Mouse (Mus musculus): ENCODE data around the gene Gne. TPM values are rescaled to one million over a fixed set of nuclear protein-coding genes. Genes with fewer than 3 reads are reported as not detected.
A peak's percentile ranks its signal among the peaks of the same experiment; 100 is the strongest.

The Gne gene
- polyA plus RNA-seq, 1 experiment = 15.1 TPM

DNA sequence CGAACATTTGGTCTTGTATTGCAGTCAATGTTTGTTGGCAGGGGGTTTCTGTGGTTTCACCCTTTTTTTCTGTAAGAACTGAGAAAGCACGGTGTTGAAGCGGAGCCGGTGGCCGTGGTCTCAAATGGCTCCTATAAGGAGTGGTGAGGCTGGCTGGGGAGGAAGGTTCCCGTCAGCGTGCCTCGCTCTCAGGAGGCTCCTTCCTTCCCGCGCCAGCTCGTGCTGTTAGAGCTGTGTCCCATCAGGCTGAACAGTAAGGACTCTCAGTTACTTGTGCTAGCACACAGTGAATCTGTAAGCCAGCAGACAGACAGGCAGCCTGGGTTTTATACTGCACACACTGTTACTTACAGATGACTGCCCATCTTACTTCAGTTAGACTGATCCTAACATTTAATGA, 61.2 kb downstream of the Gne start:
- H3K36me3 ChIP-seq (ENCODE audit: control insufficient read depth, insufficient read depth) = peaks cover 99% of the 10 kb centered on the region
- H3K4me3 ChIP-seq (ENCODE audit: insufficient read depth, poor library complexity, severe bottlenecking) = no peak overlapping the region

DNA sequence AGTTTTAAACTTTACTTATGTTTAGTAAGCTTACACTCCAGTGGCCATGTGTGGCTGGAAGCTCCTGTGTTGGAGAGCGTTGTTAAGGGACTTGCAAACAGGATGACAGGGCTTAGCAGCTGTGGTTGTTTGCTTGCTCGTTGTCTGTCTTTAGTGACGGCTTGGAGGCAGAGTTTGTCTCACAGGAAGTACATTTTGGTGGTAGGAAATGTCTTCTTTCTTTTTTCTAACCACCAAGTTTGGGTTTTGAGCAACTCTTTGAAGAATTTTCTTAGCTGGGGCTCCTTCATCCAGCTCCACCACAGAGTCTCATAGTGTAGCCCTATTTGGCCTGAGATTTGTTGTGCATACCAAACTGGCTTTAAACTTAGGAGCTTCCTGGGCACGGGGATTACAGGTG, 61.7 kb downstream of the Gne start:
- no peak overlapping the region for H3K4me3 ChIP-seq (ENCODE audit: insufficient read depth, poor library complexity, severe bottlenecking)
- peaks cover 31% of the 10 kb centered on the region for H3K79me3 ChIP-seq (ENCODE audit: low read depth)
- no peak for TF ChIP-seq CEBPB (IDR thresholded peaks at IDR 0.05; ENCODE audit: low read depth)
- TF ChIP-seq FOSL1 (IDR thresholded peaks at IDR 0.05; ENCODE audit: insufficient read depth, low read length, poor library complexity, severe bottlenecking) = no peak
- TF ChIP-seq MAX (IDR thresholded peaks at IDR 0.05) = no peak
- TF ChIP-seq USF1 (IDR thresholded peaks at IDR 0.05; ENCODE audit: low read depth) = no peak
- TF ChIP-seq CTCF (IDR thresholded peaks at IDR 0.05; ENCODE audit: control insufficient read depth, insufficient read depth, insufficient read length) = no peak
- TF ChIP-seq MYOG (IDR thresholded peaks at IDR 0.05; ENCODE audit: control insufficient read depth, extremely low read depth, insufficient read length) = no peak
- H3K27me3 ChIP-seq (ENCODE audit: control insufficient read depth, insufficient read depth, insufficient read length) = no peaks in the 10 kb centered on the region
- peaks cover 67% of the 10 kb centered on the region for H3K79me2 ChIP-seq (ENCODE audit: control insufficient read depth, insufficient read depth)
- peaks cover 100% of the 10 kb centered on the region for H3K36me3 ChIP-seq (ENCODE audit: control insufficient read depth, insufficient read depth)
- H3ac ChIP-seq (ENCODE audit: control insufficient read depth, insufficient read length, low read depth) = no peak overlapping the region

More for the DNA sequence above, 61.2 kb downstream of the Gne start:
- Histone ChIP-seq H3K79me3 (ENCODE audit: low read depth) (peaks cover 27% of the 10 kb centered on the region), H3K27me3 (ENCODE audit: control insufficient read depth, insufficient read depth, insufficient read length) (no peaks in the 10 kb centered on the region), H3ac (ENCODE audit: control insufficient read depth, insufficient read length, low read depth) (no peak overlapping the region), H3K79me2 (ENCODE audit: control insufficient read depth, insufficient read depth) (peaks cover 62% of the 10 kb centered on the region)
- TF ChIP-seq MYOG (IDR thresholded peaks at IDR 0.05; ENCODE audit: control insufficient read depth, extremely low read depth, insufficient read length) (no peak), CEBPB (IDR thresholded peaks at IDR 0.05; ENCODE audit: low read depth) (no peak), MAX (IDR thresholded peaks at IDR 0.05) (no peak), FOSL1 (IDR thresholded peaks at IDR 0.05; ENCODE audit: insufficient read depth, low read length, poor library complexity, severe bottlenecking) (no peak), CTCF (IDR thresholded peaks at IDR 0.05; ENCODE audit: control insufficient read depth, insufficient read depth, insufficient read length) (no peak), USF1 (IDR thresholded peaks at IDR 0.05; ENCODE audit: low read depth) (no peak), MYOD1 (IDR thresholded peaks at IDR 0.05; ENCODE audit: control insufficient read depth, insufficient read length, low read depth) (no peak)

DNA sequence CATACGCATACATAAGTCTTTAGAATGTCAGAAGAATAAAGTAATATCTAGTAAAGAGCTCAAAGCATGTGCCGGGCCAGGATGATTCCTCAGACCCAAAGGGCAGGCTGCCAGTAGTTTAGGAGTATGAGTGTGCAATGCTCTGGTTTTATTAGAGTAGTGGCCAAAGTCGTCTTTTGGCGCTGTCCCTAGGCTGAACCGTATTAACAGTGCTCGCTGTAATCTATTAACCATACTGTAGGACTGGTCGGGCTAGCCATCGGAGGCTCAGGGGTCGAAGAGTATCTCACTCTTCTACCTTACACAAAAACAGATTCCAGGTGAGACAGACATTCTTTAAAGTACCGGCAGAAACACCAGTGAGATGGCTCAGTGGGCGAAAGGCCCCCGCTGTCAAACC, 67.2 kb downstream of the Gne start:
- H3K4me3 ChIP-seq (ENCODE audit: insufficient read depth, poor library complexity, severe bottlenecking) = no peak overlapping the region
- TF ChIP-seq CTCF (IDR thresholded peaks at IDR 0.05; ENCODE audit: control insufficient read depth, insufficient read depth, insufficient read length) (no peak), MYOD1 (IDR thresholded peaks at IDR 0.05; ENCODE audit: control insufficient read depth, insufficient read length, low read depth) (no peak), FOSL1 (IDR thresholded peaks at IDR 0.05; ENCODE audit: insufficient read depth, low read length, poor library complexity, severe bottlenecking) (no peak), USF1 (IDR thresholded peaks at IDR 0.05; ENCODE audit: low read depth) (no peak), MAX (IDR thresholded peaks at IDR 0.05) (no peak), CEBPB (IDR thresholded peaks at IDR 0.05; ENCODE audit: low read depth) (no peak), MYOG (IDR thresholded peaks at IDR 0.05; ENCODE audit: control insufficient read depth, extremely low read depth, insufficient read length) (no peak)
- peaks cover 100% of the 10 kb centered on the region for H3K79me2 ChIP-seq (ENCODE audit: control insufficient read depth, insufficient read depth)
- peaks cover 57% of the 10 kb centered on the region for H3K36me3 ChIP-seq (ENCODE audit: control insufficient read depth, insufficient read depth)
- no peak overlapping the region for H3ac ChIP-seq (ENCODE audit: control insufficient read depth, insufficient read length, low read depth)
- H3K27me3 ChIP-seq (ENCODE audit: control insufficient read depth, insufficient read depth, insufficient read length) = no peaks in the 10 kb centered on the region
- H3K79me3 ChIP-seq (ENCODE audit: low read depth) = peaks cover 72% of the 10 kb centered on the region

DNA sequence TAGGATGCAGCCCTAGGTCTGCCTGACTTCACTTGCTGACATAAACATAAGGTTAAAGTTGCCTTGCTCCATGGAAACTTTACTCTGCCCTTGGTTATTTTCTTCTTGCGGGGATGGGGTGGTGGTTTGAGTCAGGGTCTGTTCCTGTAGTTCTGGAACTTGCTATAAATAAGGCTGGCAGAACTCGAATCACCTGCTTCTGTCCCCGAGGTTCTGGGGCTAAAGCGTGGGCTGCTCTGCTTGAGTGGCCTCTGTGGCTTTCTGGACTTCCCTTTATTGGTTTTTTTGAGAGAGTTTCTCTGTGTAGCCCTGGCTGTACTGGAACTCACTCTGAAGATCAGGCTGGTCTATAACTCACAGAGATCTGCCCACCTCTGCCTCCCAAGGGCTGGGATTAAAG, 67.9 kb downstream of the Gne start:
- Histone ChIP-seq H3K79me3 (ENCODE audit: low read depth) (peaks cover 70% of the 10 kb centered on the region), H3K36me3 (ENCODE audit: control insufficient read depth, insufficient read depth) (peaks cover 50% of the 10 kb centered on the region), H3K79me2 (ENCODE audit: control insufficient read depth, insufficient read depth) (peaks cover 94% of the 10 kb centered on the region), H3K4me3 (ENCODE audit: insufficient read depth, poor library complexity, severe bottlenecking) (no peak overlapping the region), H3K27me3 (ENCODE audit: control insufficient read depth, insufficient read depth, insufficient read length) (no peaks in the 10 kb centered on the region), H3ac (ENCODE audit: control insufficient read depth, insufficient read length, low read depth) (no peak overlapping the region)
- TF ChIP-seq CTCF (IDR thresholded peaks at IDR 0.05; ENCODE audit: control insufficient read depth, insufficient read depth, insufficient read length) (no peak), MYOG (IDR thresholded peaks at IDR 0.05; ENCODE audit: control insufficient read depth, extremely low read depth, insufficient read length) (no peak), MYOD1 (IDR thresholded peaks at IDR 0.05; ENCODE audit: control insufficient read depth, insufficient read length, low read depth) (no peak), FOSL1 (IDR thresholded peaks at IDR 0.05; ENCODE audit: insufficient read depth, low read length, poor library complexity, severe bottlenecking) (no peak)

DNA sequence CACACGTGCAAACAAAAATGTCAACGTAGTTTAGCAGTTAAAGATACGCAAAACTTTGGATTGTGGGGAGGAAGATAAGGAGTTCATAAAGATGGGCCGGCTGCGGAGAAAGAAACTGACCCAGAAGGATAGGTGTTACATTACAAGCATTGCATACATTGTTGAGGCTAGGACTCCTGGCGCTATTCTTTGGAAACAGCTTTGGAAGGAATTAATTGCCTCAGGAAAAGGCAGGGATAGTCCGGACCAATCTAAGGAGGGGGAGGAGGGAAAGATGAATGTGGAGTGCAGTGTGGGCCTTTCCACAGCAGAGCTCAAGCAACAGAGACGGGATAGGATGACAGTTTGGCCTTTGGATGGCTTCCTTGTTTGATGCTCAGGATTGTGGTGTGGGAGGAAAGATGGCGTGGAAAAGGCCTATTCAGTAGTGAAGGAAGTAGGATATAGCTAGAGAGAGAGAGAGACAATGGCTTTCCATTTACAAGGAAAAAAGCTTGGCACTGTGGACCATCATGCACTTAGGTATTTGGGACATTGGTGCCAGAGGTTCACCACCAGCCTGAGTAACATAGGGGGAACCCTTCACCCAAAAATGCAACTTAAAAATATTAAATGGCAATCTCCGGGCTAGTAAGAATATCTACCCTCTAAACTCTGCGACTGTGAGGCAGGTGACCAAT, 70.4 kb downstream of the Gne start:
- peak overlapping the region; percentile 90 for H3K4me3 ChIP-seq (ENCODE audit: insufficient read depth, poor library complexity, severe bottlenecking)
- H3K27me3 ChIP-seq (ENCODE audit: control insufficient read depth, insufficient read depth, insufficient read length) = no peaks in the 10 kb centered on the region
- H3ac ChIP-seq (ENCODE audit: control insufficient read depth, insufficient read length, low read depth) = peak overlapping the region; percentile 68
- H3K79me3 ChIP-seq (ENCODE audit: low read depth) = peaks cover 60% of the 10 kb centered on the region
- H3K36me3 ChIP-seq (ENCODE audit: control insufficient read depth, insufficient read depth) = peaks cover 25% of the 10 kb centered on the region
- TF ChIP-seq CEBPB (IDR thresholded peaks at IDR 0.05; ENCODE audit: low read depth) = no peak
- no peak for TF ChIP-seq FOSL1 (IDR thresholded peaks at IDR 0.05; ENCODE audit: insufficient read depth, low read length, poor library complexity, severe bottlenecking)
- no peak for TF ChIP-seq MYOG (IDR thresholded peaks at IDR 0.05; ENCODE audit: control insufficient read depth, extremely low read depth, insufficient read length)
- TF ChIP-seq CTCF (IDR thresholded peaks at IDR 0.05; ENCODE audit: control insufficient read depth, insufficient read depth, insufficient read length) = no peak
- TF ChIP-seq MYOD1 (IDR thresholded peaks at IDR 0.05; ENCODE audit: control insufficient read depth, insufficient read length, low read depth) = no peak
- no peak for TF ChIP-seq MAX (IDR thresholded peaks at IDR 0.05)
- peaks cover 69% of the 10 kb centered on the region for H3K79me2 ChIP-seq (ENCODE audit: control insufficient read depth, insufficient read depth)

All from C2C12 (cell line).